Comparison of ENCODE assay signal across 30 mouse cellular contexts in genomic region chr5:68254111-68254510, GRCm38 (mm10).
DNase-seq lines count a peak whose midpoint lies in the region; ATAC-seq lines count a peak whose summit lies in the region.
"Had no signal": no experiment of that assay in that cellular context is flagged by ENCODE, and none has a peak within 500 bp of the region (broad histone marks: within the 10 kb centered on the region; RNA-seq: fewer than 3 reads in every experiment).

No protein-coding gene starts in this region.

- no peaks in the 10 kb centered on the region for H3K4me1 ChIP-seq in neural tube, embryonic 11.5 days (ENCODE audit: control insufficient read depth, insufficient read depth, low read length)
- no peaks in the 10 kb centered on the region for H3K4me1 ChIP-seq in midbrain, embryonic 14.5 days (ENCODE audit: control insufficient read depth, insufficient read depth, low read length)
- H3K4me1 ChIP-seq: forebrain, embryonic 13.5 days; heart, embryonic 12.5 days; hindbrain, embryonic 15.5 days; liver, embryonic 13.5 days; midbrain, embryonic 15.5 days; neural tube, embryonic 12.5 days had no signal

- no peaks in the 10 kb centered on the region for H3K27me3 ChIP-seq in neural tube, embryonic 11.5 days (ENCODE audit: control insufficient read depth, insufficient read depth, low read length)
- no peaks in the 10 kb centered on the region for H3K27me3 ChIP-seq in midbrain, embryonic 14.5 days (ENCODE audit: control insufficient read depth, insufficient read depth, low read length)
- H3K27me3 ChIP-seq: forebrain, embryonic 13.5 days; heart, embryonic 12.5 days; hindbrain, embryonic 15.5 days; liver, embryonic 13.5 days; midbrain, embryonic 15.5 days; neural tube, embryonic 12.5 days had no signal

- H3K36me3 ChIP-seq in neural tube, embryonic 11.5 days (ENCODE audit: control insufficient read depth, insufficient read depth, low read length), result no peaks in the 10 kb centered on the region
- no peaks in the 10 kb centered on the region for H3K36me3 ChIP-seq in midbrain, embryonic 14.5 days (ENCODE audit: control insufficient read depth, insufficient read depth, low read length)
- H3K36me3 ChIP-seq: G1E; heart, embryonic 12.5 days; hindbrain, embryonic 15.5 days; liver, embryonic 13.5 days; midbrain, embryonic 15.5 days; neural tube, embryonic 12.5 days had no signal

- H3K9me3 ChIP-seq in neural tube, embryonic 11.5 days (ENCODE audit: control insufficient read depth, low read length), result no peaks in the 10 kb centered on the region
- no peaks in the 10 kb centered on the region for H3K9me3 ChIP-seq in midbrain, embryonic 14.5 days (ENCODE audit: control insufficient read depth, low read length)
- H3K9me3 ChIP-seq: forebrain, embryonic 13.5 days; G1E; heart, embryonic 12.5 days; hindbrain, embryonic 15.5 days; liver, embryonic 13.5 days; midbrain, embryonic 15.5 days; neural tube, embryonic 12.5 days had no signal

- no peak overlapping the region for H3K27ac ChIP-seq in neural tube, embryonic 11.5 days (ENCODE audit: low read depth, low read length)
- no peak overlapping the region for H3K27ac ChIP-seq in midbrain, embryonic 14.5 days (replicated peaks; ENCODE audit: low read depth, low read length)
- H3K27ac ChIP-seq: forebrain, embryonic 13.5 days; heart, adult 2 months; hindbrain, embryonic 15.5 days; left cerebral cortex, adult 2 months; liver, embryonic 13.5 days; macrophage; midbrain, embryonic 15.5 days; neural tube, embryonic 12.5 days; stomach, postnatal 0 days had no signal

- no peak overlapping the region for H3K4me3 ChIP-seq in neural tube, embryonic 11.5 days (ENCODE audit: low read depth, low read length)
- H3K4me3 ChIP-seq in midbrain, embryonic 14.5 days (replicated peaks; ENCODE audit: low read depth, low read length), result no peak overlapping the region
- H3K4me3 ChIP-seq: forebrain, embryonic 13.5 days; heart, adult 2 months; heart, embryonic 12.5 days; hindbrain, embryonic 15.5 days; left cerebral cortex, adult 2 months; liver, embryonic 13.5 days; midbrain, embryonic 15.5 days; neural tube, embryonic 12.5 days had no signal

- no peak overlapping the region for H3K9ac ChIP-seq in neural tube, embryonic 11.5 days (ENCODE audit: low read length)
- H3K9ac ChIP-seq in midbrain, embryonic 14.5 days (replicated peaks; ENCODE audit: low read length), result no peak overlapping the region
- H3K9ac ChIP-seq: forebrain, embryonic 13.5 days; heart, embryonic 12.5 days; hindbrain, embryonic 15.5 days; liver, embryonic 13.5 days; midbrain, embryonic 15.5 days; neural tube, embryonic 12.5 days had no signal

- ATAC-seq in neural tube, embryonic 11.5 days (ENCODE audit: insufficient read depth, low FRiP score, low TSS enrichment), result 0 out of 2 replicates have a peak, but pooled peaks have one; percentile 31
- ATAC-seq in midbrain, embryonic 14.5 days (ENCODE audit: low FRiP score, low TSS enrichment), result no peak
- ATAC-seq: forebrain, embryonic 13.5 days; lung, postnatal 0 days; midbrain, embryonic 15.5 days had no signal

- DNase-seq in embryo, embryonic 10.5 days (ENCODE audit: low spot score), result peak; percentile 3
- DNase-seq in embryo, embryonic 9.5 days (ENCODE audit: extremely low spot score), result no peak
- DNase-seq in neural tube, embryonic 11.5 days (ENCODE audit: low spot score), result no peak
- no peak for DNase-seq in neural tube, embryonic 10.5 days (ENCODE audit: extremely low spot score, low spot score)
- peak; percentile 28 for DNase-seq in cerebellum, adult 9-11 months
- peak; percentile 6 for DNase-seq in mesoderm, embryonic 11.5 days (ENCODE audit: low read depth, low spot score)
- DNase-seq in layer of hippocampus, postnatal 36 days, result no peak
- DNase-seq in midbrain, embryonic 14.5 days, result no peak
- DNase-seq: adrenal gland, adult 8-10 months; heart, adult 2 months; kidney, adult 18-20 months; kidney, postnatal 10 days; layer of hippocampus, adult 9-11 months; left cerebral cortex, postnatal 4 days; liver, embryonic 13.5 days; lung, adult 18-20 months; right cerebral cortex, adult 18-20 months; right cerebral cortex, postnatal 4 days; thymus, adult 18-20 months; thymus, postnatal 36 days had no signal

- 59% methylated on average over 2 of the region's 2 CpGs for WGBS in neural tube, embryonic 11.5 days
- WGBS in midbrain, embryonic 14.5 days, result 84% methylated on average over 2 of the region's 2 CpGs

- no peak overlapping the region for H3K4me2 ChIP-seq in neural tube, embryonic 11.5 days (ENCODE audit: low read depth)
- H3K4me2 ChIP-seq in midbrain, embryonic 14.5 days (ENCODE audit: low read length), result no peak overlapping the region
- H3K4me2 ChIP-seq: forebrain, embryonic 13.5 days; heart, embryonic 12.5 days; hindbrain, embryonic 15.5 days; liver, embryonic 13.5 days; midbrain, embryonic 15.5 days; neural tube, embryonic 12.5 days had no signal

Comparison
In these comparisons a context has a peak if more than half of its experiments do, and no peak if none do; other contexts are left out.
1. DNase-seq: peak in embryo, embryonic 10.5 days (single experiment), cerebellum, adult 9-11 months (single experiment) and mesoderm, embryonic 11.5 days (single experiment); none in embryo, embryonic 9.5 days (single experiment), neural tube, embryonic 11.5 days (single experiment), neural tube, embryonic 10.5 days (single experiment), layer of hippocampus, postnatal 36 days (0 of 2) and midbrain, embryonic 14.5 days (single experiment).